Mouse (Mus musculus) liver, postnatal 0 days (tissue): ENCODE results near the gene Tmem192.

Source experiments
- CTCF ChIP-seq: sonication (generic); IDR thresholded peaks from 2 replicates; pipeline ENCODE4 v1.5.1; 2016; ENCODE audit warnings: antibody characterized with exemption, low read depth
- EP300 ChIP-seq: IDR thresholded peaks from 2 replicates; pipeline ENCODE4 v1.6.1; 2016; ENCODE audit warnings: antibody characterized with exemption, low read depth, mild to moderate bottlenecking

- TF ChIP-seq EP300 = no peak
- no peak for TF ChIP-seq CTCF
Observed at GRCm38 (mm10) chr8:64898710-64899109, 48.3 kb upstream of the Tmem192 start.
